Mouse (Mus musculus) CD4-positive naive resting alpha-beta T cell, adult 76 days (primary cell): Measurements from ENCODE around the gene Wdr89. TPM values are rescaled to one million over a fixed set of nuclear protein-coding genes. Genes with fewer than 3 reads are reported as not detected.

Experiments
- total RNA-seq: library from RNA; stranded (reverse); gene quantifications from one replicate; pipeline ENCODE4 v1.2.4, GENCODE M21; 2023

Wdr89 gene
- 7.3 TPM for total RNA-seq

GRCm38 (mm10) chr12:75669258-75670106, at the start of gene Wdr89:
Wdr89 (minus strand) TSS chr12:75669537.

GRCm38 (mm10) chr12:75596154-75597002, 73.0 kb downstream of the Wdr89 start, which contains the start of gene Ppp2r5e:
Ppp2r5e (minus strand) TSS chr12:75596245.

Other genes starting within 250 kb of the Wdr89 start
- 70.6 TPM for gene Ppp2r5e, start 73.3 kb downstream of the Wdr89 start, total RNA-seq
- gene Sgpp1, start 66.2 kb upstream of the Wdr89 start, total RNA-seq = 47.8 TPM
- gene Syne2, start 148.6 kb upstream of the Wdr89 start, total RNA-seq = 22.3 TPM